ENCODE assay signal across 23 mouse cellular contexts in genomic region chr7:88482110-88482619, GRCm38 (mm10). TPM values are rescaled to one million over a fixed set of nuclear protein-coding genes. Genes with fewer than 3 reads are reported as not detected.
DNase-seq lines count a peak whose midpoint lies in the region; ATAC-seq and TF ChIP-seq lines count a peak whose summit lies in the region.
"Had no signal": no experiment of that assay in that cellular context is flagged by ENCODE, and none has a peak within 500 bp of the region (broad histone marks: within the 10 kb centered on the region; RNA-seq: fewer than 3 reads in every experiment).

No protein-coding gene starts in this region.

- no peak for ATAC-seq in lung, postnatal 0 days
- ATAC-seq: midbrain, embryonic 16.5 days had no signal

- H3K4me3 ChIP-seq in lung, postnatal 0 days (ENCODE audit: low read depth, low read length): no peak overlapping the region; the same call in 1 of the 2 replicates
- H3K4me3 ChIP-seq in macrophage (ENCODE audit: inconsistent target): peak overlapping the region; percentile 3; the same call in 1 of the 2 replicates
- H3K4me3 ChIP-seq: embryonic facial prominence, embryonic 13.5 days; forebrain, embryonic 10.5 days; gastrocnemius, adult 2 months; heart, adult 2 months; heart, embryonic 15.5 days; hindbrain, embryonic 10.5 days; left cerebral cortex, adult 2 months; limb, embryonic 10.5 days; neural tube, embryonic 13.5 days had no signal

- peak overlapping the region; percentile 20 for H3K4me2 ChIP-seq in lung, postnatal 0 days (replicated peaks; ENCODE audit: low read depth, low read length)
- H3K4me2 ChIP-seq: embryonic facial prominence, embryonic 13.5 days; heart, embryonic 15.5 days; neural tube, embryonic 13.5 days had no signal

- WGBS in lung, postnatal 0 days: 59% methylated on average over 7 of the region's 7 CpGs
- WGBS in macrophage (ENCODE audit: missing documents): 0% methylated on average over 7 of the region's 7 CpGs

- no peaks in the 10 kb centered on the region for H3K27me3 ChIP-seq in lung, postnatal 0 days (replicated peaks; ENCODE audit: insufficient read depth, low read length)
- H3K27me3 ChIP-seq: embryonic facial prominence, embryonic 13.5 days; heart, embryonic 15.5 days; neural tube, embryonic 13.5 days had no signal

- intact Hi-C loops in gastrocnemius, postnatal 14 days (cut with DNase I; ENCODE audit: low total_unique reads): no loop called here

- no peaks in the 10 kb centered on the region for H3K36me3 ChIP-seq in lung, postnatal 0 days (ENCODE audit: insufficient read depth, low read length)
- H3K36me3 ChIP-seq in macrophage (ENCODE audit: inconsistent target): no peaks in the 10 kb centered on the region
- H3K36me3 ChIP-seq: embryonic facial prominence, embryonic 13.5 days; forebrain, embryonic 10.5 days; heart, embryonic 15.5 days; hindbrain, embryonic 10.5 days; limb, embryonic 10.5 days; neural tube, embryonic 13.5 days had no signal

- no peaks in the 10 kb centered on the region for H3K79me2 ChIP-seq in macrophage (ENCODE audit: inconsistent target)

- peak; percentile 5 for DNase-seq in lung, postnatal 0 days (ENCODE audit: low spot score)
- no peak for DNase-seq in lung, postnatal 14 days
- peak; percentile 1 for DNase-seq in c-Kit-positive CD71-positive TER-119-negative erythroid progenitor cells, embryonic 14.5 days (ENCODE audit: low read depth)
- no peak for DNase-seq in gastrocnemius, postnatal 14 days
- no peak for DNase-seq in heart, adult 11 months
- no peak for DNase-seq in adrenal gland, adult 2 months
- DNase-seq: cerebellum, adult 11-12 months; cerebellum, postnatal 36 days; gastrocnemius, adult 2 months; heart, adult 2 months; kidney, adult 2 months; kidney, postnatal 25 days; thymus, postnatal 25 days had no signal

- TF ChIP-seq EP300 in lung, postnatal 0 days (IDR thresholded peaks at IDR 0.05): no peak

- no peak overlapping the region for H3K9ac ChIP-seq in lung, postnatal 0 days (replicated peaks; ENCODE audit: low read depth)
- H3K9ac ChIP-seq: embryonic facial prominence, embryonic 13.5 days; heart, embryonic 15.5 days; neural tube, embryonic 13.5 days had no signal

- TF ChIP-seq CTCF in lung, postnatal 0 days (IDR thresholded peaks at IDR 0.05): no peak

- H3K27ac ChIP-seq in lung, postnatal 0 days (ENCODE audit: low read length): no peak overlapping the region
- H3K27ac ChIP-seq in macrophage: no peak overlapping the region
- H3K27ac ChIP-seq: embryonic facial prominence, embryonic 13.5 days; forebrain, embryonic 10.5 days; gastrocnemius, adult 2 months; heart, adult 2 months; heart, embryonic 15.5 days; hindbrain, embryonic 10.5 days; left cerebral cortex, adult 2 months; limb, embryonic 10.5 days; neural tube, embryonic 13.5 days had no signal

- H3K9me3 ChIP-seq in lung, postnatal 0 days (ENCODE audit: low read length): no peaks in the 10 kb centered on the region
- H3K9me3 ChIP-seq: embryonic facial prominence, embryonic 13.5 days; forebrain, embryonic 10.5 days; heart, embryonic 15.5 days; hindbrain, embryonic 10.5 days; limb, embryonic 10.5 days; neural tube, embryonic 13.5 days had no signal

- peaks cover 4% of the 10 kb centered on the region; the same call in 1 of the 2 replicates for H3K4me1 ChIP-seq in lung, postnatal 0 days (ENCODE audit: insufficient read depth, low read depth, low read length)
- H3K4me1 ChIP-seq: embryonic facial prominence, embryonic 13.5 days; forebrain, embryonic 10.5 days; heart, embryonic 15.5 days; hindbrain, embryonic 10.5 days; limb, embryonic 10.5 days; neural tube, embryonic 13.5 days had no signal

RNA-seq across cellular contexts. Expression of gene Rab38, which starts 52.1 kb away (rescaled TPM):
- 20.7 and 21.0 TPM in 2 replicates for polyA plus RNA-seq in lung, postnatal 0 days (2015; fragmentation: Nextera tagmentation; extraction: Ambion mirVana)
- total RNA-seq in macrophage (2018; cell fraction: chromatin; rRNA removed): 1 to 10 TPM in 19 of 26 experiments, under 1 TPM in 4, not detected in 3; 0.60 to 3.5 (median 1.3) TPM
- 1 to 10 TPM; 1.4 to 3.4 (median 2.3) TPM for total RNA-seq in macrophage (2018; cell fraction: cytosol; rRNA removed)
- total RNA-seq in macrophage (2018; cell fraction: nucleus; rRNA removed): 1 to 10 TPM in 21 of 26 experiments, under 1 TPM in 5; 0.66 to 4.5 (median 1.4) TPM
- polyA plus RNA-seq in macrophage (2018): 0.95 to 3.0 TPM (median 2.5 TPM) in 3 replicates
- total RNA-seq in gastrocnemius, postnatal 14 days (2021): under 1 TPM; 0.18 to 0.90 TPM
- under 1 TPM in 1 of 2 experiments, not detected in 1; 0.26 TPM for total RNA-seq in adrenal gland, adult 2 months (2021)
- polyA plus RNA-seq in adrenal gland, adult 2 months (2012; rRNA removed): 0.50 and 0.74 TPM in 2 replicates
- total RNA-seq: gastrocnemius, adult 2 months had no signal
- polyA plus RNA-seq: testis, adult 2 months had no signal

Comparison
In these comparisons a context has a peak if more than half of its experiments do, and no peak if none do; other contexts are left out.
1. DNase-seq: peak in lung, postnatal 0 days (single experiment) and c-Kit-positive CD71-positive TER-119-negative erythroid progenitor cells, embryonic 14.5 days (single experiment); none in lung, postnatal 14 days (single experiment), gastrocnemius, postnatal 14 days (single experiment), heart, adult 11 months (single experiment) and adrenal gland, adult 2 months (single experiment).